13 mouse cellular contexts compared by ENCODE assay signal in genomic region chr3:50275023-50275422, GRCm38 (mm10).
"Had no signal": no experiment of that assay in that cellular context is flagged by ENCODE, and none has a peak within 500 bp of the region (broad histone marks: within the 10 kb centered on the region; RNA-seq: fewer than 3 reads in every experiment).

No protein-coding gene starts in this region.

- H3K9ac ChIP-seq: liver, embryonic 13.5 days; neural tube, embryonic 12.5 days; stomach, embryonic 15.5 days had no signal

- H3K4me1 ChIP-seq: liver, embryonic 13.5 days; neural tube, embryonic 12.5 days; stomach, embryonic 15.5 days had no signal

- H3K9me3 ChIP-seq: liver, embryonic 13.5 days; neural tube, embryonic 12.5 days; stomach, embryonic 15.5 days had no signal

- H3K4me3 ChIP-seq: layer of hippocampus, adult 2 months; liver, embryonic 13.5 days; myocyte; neural tube, embryonic 12.5 days; stomach, embryonic 15.5 days had no signal

- H3K27ac ChIP-seq: layer of hippocampus, adult 2 months; liver, embryonic 13.5 days; neural tube, embryonic 12.5 days; stomach, embryonic 15.5 days had no signal

- DNase-seq: kidney, adult 18-20 months; kidney, postnatal 10 days; kidney, postnatal 4 days; liver; liver, embryonic 13.5 days; lung, adult 18-20 months; right cerebral cortex, postnatal 14 days; thymus, adult 2 months; thymus, postnatal 25 days had no signal

- H3K27me3 ChIP-seq: liver, embryonic 13.5 days; neural tube, embryonic 12.5 days; stomach, embryonic 15.5 days had no signal

- H3K36me3 ChIP-seq: liver, embryonic 13.5 days; neural tube, embryonic 12.5 days; stomach, embryonic 15.5 days had no signal

- H3K4me2 ChIP-seq: liver, embryonic 13.5 days; neural tube, embryonic 12.5 days; stomach, embryonic 15.5 days had no signal
